Mouse (Mus musculus) kidney, embryonic 14.5 days (tissue): ENCODE data around the gene Vwa8. TPM values are rescaled to one million over a fixed set of nuclear protein-coding genes. Genes with fewer than 3 reads are reported as not detected.
A peak's percentile ranks its signal among the peaks of the same experiment; 100 is the strongest.

Experiments used
- ATAC-seq: fragments of 200-750 bp; cut with Nextera tagmentation; 2 replicates; pipeline ENCODE4 v1.8.0; 2017; ENCODE audit warnings: moderate number of reproducible peaks, mild to moderate bottlenecking, moderate TSS enrichment, moderate library complexity; ENCODE audit not compliant: low FRiP score, low TSS enrichment
- H3K27ac ChIP-seq: fragments of 300-500 bp; sonication (generic); 2 replicates; pipeline ENCODE4 v1.5.1; 2014; ENCODE audit warnings: low read depth, mild to moderate bottlenecking, low read length, moderate library complexity, mixed read lengths
- H3K27me3 ChIP-seq: fragments of 300-500 bp; sonication (generic); 2 replicates; pipeline ENCODE4 v1.6.1; 2014; ENCODE audit warnings: mild to moderate bottlenecking, low read length; ENCODE audit not compliant: control insufficient read depth, insufficient read depth
- H3K36me3 ChIP-seq: fragments of 300-500 bp; sonication (generic); 2 replicates; pipeline ENCODE4 v1.6.1; 2014; ENCODE audit warnings: low read length, mixed read lengths; ENCODE audit not compliant: control insufficient read depth, insufficient read depth
- H3K4me1 ChIP-seq: fragments of 300-500 bp; sonication (generic); 2 replicates; pipeline ENCODE4 v1.6.1; 2014; ENCODE audit warnings: low read length, mixed read lengths; ENCODE audit not compliant: control insufficient read depth, insufficient read depth
- H3K4me2 ChIP-seq: fragments of 300-500 bp; sonication (generic); replicated peaks from 2 replicates; pipeline ENCODE4 v1.6.1; 2014; ENCODE audit warnings: low read depth, mild to moderate bottlenecking, low read length
- H3K4me3 ChIP-seq: fragments of 300-500 bp; sonication (generic); 2 replicates; pipeline ENCODE4 v1.5.1; 2014; ENCODE audit warnings: mild to moderate bottlenecking, low read length
- H3K9ac ChIP-seq: fragments of 300-500 bp; sonication (generic); 2 replicates; pipeline ENCODE4 v1.6.1; 2014; ENCODE audit warnings: low read depth, mild to moderate bottlenecking, low read length, moderate library complexity
- H3K9me3 ChIP-seq: fragments of 300-500 bp; sonication (generic); 2 replicates; pipeline ENCODE4 v1.6.1; 2016; ENCODE audit warnings: low read length; ENCODE audit not compliant: control insufficient read depth
- WGBS: fragments of 180-500 bp; shearing (Covaris S2); extraction: QIAGEN DNeasy Blood & Tissue Kit; methylation state at CpG from one replicate; pipeline ENCODE4 v1.1.7; 2014; 5-methylcytosine and 5-hydroxymethylcytosine counted together
- polyA plus RNA-seq: library from polyadenylated mRNA; unstranded; fragments of >200 nt; fragmentation: Nextera tagmentation; extraction: Ambion mirVana; gene quantifications from 2 replicates; pipeline ENCODE4 v1.2.1, GENCODE M21; 2014

Gene Vwa8
- polyA plus RNA-seq, 1 experiment from 2014 or later = 15.5 TPM

DNA sequence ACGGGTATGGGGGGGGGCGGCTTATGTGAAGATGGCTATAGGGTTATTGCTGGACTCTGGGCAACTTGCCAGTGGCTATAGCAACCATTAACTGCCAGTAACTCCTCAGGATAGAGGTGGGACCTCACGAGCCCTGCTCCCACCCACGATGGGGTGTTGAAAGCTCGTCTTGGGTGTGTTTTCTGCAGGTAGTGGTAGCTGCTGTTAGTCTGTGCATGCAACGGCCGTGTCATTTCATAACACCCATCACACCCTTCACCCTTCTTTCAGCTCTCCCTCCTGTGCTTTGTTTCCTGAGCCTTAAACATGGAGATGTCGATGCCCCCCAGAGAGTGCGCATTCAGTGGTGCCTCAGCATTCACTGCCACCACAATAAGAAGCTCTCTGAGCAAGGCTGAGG is 329.4 kb downstream of the Vwa8 start:
- Histone ChIP-seq H3K9ac (no peak overlapping the region), H3K4me2 (no peak overlapping the region), H3K27me3 (no peaks in the 10 kb centered on the region), H3K27ac (no peak overlapping the region), H3K4me1 (no peaks in the 10 kb centered on the region; the same call in 1 of the 2 replicates), H3K4me3 (no peak overlapping the region), H3K9me3 (no peaks in the 10 kb centered on the region), H3K36me3 (no peaks in the 10 kb centered on the region)
- WGBS = 81% methylated on average over 9 of the region's 9 CpGs
- ATAC-seq = no peak

DNA sequence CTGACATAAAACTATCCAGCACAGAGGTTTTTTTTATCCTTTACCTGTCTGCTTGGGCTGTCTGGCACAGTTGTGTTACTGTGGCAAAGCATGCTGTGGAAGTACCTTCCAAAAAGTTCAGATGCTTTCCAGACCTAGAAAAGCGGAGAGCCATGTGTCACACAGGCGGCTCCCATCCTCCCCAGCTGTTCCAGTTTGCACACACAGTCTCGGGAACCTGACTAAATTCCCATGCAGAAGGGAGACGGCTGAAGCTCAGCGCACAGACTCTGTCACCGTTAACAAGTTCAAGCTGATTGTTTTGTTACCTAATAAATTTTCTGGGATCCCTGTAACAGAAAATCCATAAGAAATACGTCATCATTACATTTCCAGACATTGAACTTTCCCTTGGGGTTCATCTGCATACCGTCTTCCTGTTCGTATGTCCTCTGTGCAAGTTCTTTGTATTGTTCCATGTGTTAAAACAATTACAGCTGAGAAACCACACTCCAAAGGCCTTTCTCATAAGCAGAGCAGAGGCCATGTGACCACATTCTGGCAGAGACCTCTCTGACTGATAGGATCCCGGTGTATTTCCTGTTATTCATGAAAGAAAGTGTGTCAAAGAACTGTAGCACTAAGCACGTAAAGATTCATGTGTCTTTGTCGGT is 331.4 kb downstream of the Vwa8 start:
- Histone ChIP-seq H3K9ac (no peak overlapping the region), H3K4me2 (no peak overlapping the region), H3K36me3 (no peaks in the 10 kb centered on the region), H3K4me1 (no peaks in the 10 kb centered on the region; the same call in 1 of the 2 replicates), H3K27ac (peak overlapping the region; percentile 37; the same call in 1 of the 2 replicates), H3K4me3 (no peak overlapping the region), H3K27me3 (no peaks in the 10 kb centered on the region), H3K9me3 (no peaks in the 10 kb centered on the region)
- WGBS = 35% methylated on average over 12 of the region's 12 CpGs
- ATAC-seq = no peak

DNA sequence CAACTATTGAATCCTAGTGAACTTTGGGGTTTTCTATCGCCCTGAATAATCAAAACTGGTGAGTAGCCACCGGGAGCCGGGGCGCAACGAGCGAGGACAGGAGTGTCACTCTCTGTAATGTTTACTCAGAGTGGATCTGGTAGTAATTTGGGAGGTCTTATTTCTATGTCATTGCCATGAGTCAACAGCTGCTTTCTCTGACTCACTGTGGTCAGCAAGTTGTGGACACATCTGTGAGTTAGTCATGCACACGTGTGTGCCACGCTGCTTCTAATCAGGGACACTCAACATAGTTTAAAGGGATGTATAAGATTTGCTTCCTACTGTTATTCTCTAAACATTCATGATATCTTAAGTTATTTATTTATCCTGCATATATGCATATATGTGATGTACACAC is 332.9 kb downstream of the Vwa8 start:
- Histone ChIP-seq H3K4me2 (no peak overlapping the region), H3K4me1 (no peaks in the 10 kb centered on the region; the same call in 1 of the 2 replicates), H3K27ac (no peak overlapping the region), H3K4me3 (no peak overlapping the region), H3K9me3 (0 out of 2 replicates have a peak, but pooled peaks cover 2% of the 10 kb centered on the region), H3K36me3 (no peaks in the 10 kb centered on the region), H3K27me3 (no peaks in the 10 kb centered on the region), H3K9ac (no peak overlapping the region)
- ATAC-seq = no peak
- WGBS = 92% methylated on average over 8 of the region's 8 CpGs

DNA sequence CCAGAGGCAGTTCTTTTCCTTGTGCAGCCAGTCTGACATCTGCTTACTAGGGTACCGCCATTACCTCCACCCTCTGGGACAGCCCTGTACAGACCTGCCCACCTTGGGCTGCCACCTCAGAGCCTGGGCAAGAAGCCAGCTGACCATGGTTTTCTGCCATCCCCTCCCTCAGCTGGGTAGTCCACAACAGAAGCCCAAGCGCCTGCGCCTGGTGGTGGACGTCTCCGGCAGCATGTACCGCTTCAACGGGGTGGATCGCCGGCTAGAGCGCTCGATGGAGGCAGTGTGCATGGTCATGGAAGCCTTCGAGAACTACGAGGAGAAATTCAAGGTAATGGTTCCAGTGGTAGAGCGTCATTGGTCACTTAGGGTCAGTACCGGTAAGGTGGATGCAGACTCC is 333.9 kb downstream of the Vwa8 start:
- H3K27ac ChIP-seq = no peak overlapping the region
- H3K9ac ChIP-seq = no peak overlapping the region
- 97% methylated on average over 15 of the region's 15 CpGs for WGBS
- no peaks in the 10 kb centered on the region for H3K36me3 ChIP-seq
- H3K9me3 ChIP-seq = 0 out of 2 replicates have a peak, but pooled peaks cover 2% of the 10 kb centered on the region
- no peak overlapping the region for H3K4me2 ChIP-seq
- no peak overlapping the region for H3K4me3 ChIP-seq
- H3K27me3 ChIP-seq = no peaks in the 10 kb centered on the region
- ATAC-seq = no peak
- no peaks in the 10 kb centered on the region; the same call in 1 of the 2 replicates for H3K4me1 ChIP-seq

DNA sequence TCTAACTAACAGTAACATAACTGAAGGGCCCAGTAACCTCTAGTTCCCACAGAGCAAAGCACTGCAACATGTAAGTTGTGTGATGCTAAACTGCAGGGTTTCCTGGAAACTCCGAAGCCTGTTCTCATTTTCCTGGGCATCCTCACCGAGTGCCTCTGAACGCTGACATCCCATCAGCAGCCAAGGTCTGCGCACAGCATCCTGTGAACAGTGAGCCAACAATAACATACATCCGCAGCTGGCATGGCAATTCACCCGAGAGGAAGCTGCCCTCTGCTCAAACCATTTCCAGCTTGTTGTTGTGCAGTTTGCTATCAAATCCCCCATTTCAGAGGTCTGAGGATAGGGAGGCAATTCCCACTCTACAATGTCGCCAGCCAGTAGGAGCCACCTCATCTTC is 334.4 kb downstream of the Vwa8 start:
- WGBS = 80% methylated on average over 7 of the region's 7 CpGs
- Histone ChIP-seq H3K36me3 (no peaks in the 10 kb centered on the region; the same call in 1 of the 2 replicates), H3K9ac (no peak overlapping the region), H3K4me3 (no peak overlapping the region), H3K27me3 (no peaks in the 10 kb centered on the region), H3K4me1 (no peaks in the 10 kb centered on the region; the same call in 1 of the 2 replicates), H3K9me3 (0 out of 2 replicates have a peak, but pooled peaks cover 2% of the 10 kb centered on the region), H3K4me2 (no peak overlapping the region), H3K27ac (no peak overlapping the region)
- no peak for ATAC-seq

DNA sequence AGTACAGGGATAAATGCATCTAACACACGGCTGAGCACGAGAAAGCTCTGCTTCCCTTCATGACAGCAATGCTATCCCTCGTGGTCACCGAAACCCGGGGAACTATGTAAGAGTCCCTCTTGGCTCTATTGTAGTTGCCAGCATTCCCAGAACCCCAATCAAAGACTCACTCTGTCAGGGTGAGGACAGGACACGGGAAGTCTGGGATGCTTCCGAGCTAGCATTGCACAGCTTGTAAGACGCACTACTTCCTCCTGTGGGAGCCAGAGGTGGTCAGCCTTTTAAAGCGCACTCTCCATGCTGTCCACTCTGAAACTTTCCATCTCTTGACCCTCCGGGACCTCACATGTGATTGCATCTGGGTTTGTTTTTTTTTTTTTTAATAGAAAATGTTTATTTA is 335.2 kb downstream of the Vwa8 start:
- Histone ChIP-seq H3K4me2 (no peak overlapping the region), H3K9ac (no peak overlapping the region), H3K9me3 (0 out of 2 replicates have a peak, but pooled peaks cover 2% of the 10 kb centered on the region), H3K36me3 (no peaks in the 10 kb centered on the region; the same call in 1 of the 2 replicates), H3K27ac (no peak overlapping the region), H3K27me3 (no peaks in the 10 kb centered on the region), H3K4me3 (no peak overlapping the region), H3K4me1 (no peaks in the 10 kb centered on the region; the same call in 1 of the 2 replicates)
- ATAC-seq = no peak
- WGBS = 84% methylated on average over 10 of the region's 10 CpGs

DNA sequence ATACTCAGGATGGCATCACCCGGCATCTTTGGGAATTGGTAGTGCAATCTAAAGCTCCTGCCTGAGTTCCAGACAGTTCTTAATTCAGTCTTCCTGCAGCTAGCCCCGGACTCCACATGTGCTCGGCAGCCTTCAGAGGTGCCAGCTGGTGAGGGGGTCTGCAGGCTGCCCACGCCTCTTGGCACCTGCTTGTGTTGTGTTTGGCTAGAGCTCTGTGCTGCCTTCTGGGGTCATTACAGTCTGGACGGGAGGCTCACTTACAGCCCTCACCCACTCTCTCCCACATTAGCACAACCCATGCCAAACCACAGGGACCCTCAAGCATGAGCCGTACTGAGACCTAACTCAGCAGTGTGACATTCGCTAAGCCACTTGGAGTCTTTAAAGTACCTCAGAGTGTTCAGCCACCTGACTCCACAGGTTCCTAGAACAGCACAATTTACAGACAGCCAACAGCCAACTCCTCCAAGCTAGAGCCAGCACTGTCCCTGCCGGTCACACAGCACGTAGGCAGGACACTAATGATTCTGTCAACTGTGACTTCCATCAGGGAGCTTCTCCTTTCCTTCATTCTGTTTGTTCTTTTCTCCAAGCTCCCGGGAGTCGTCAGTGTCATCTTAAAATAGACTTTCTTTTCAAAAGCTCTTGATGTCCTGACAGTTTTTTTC is 336.3 kb downstream of the Vwa8 start:
- Histone ChIP-seq H3K4me2 (no peak overlapping the region), H3K9me3 (0 out of 2 replicates have a peak, but pooled peaks cover 2% of the 10 kb centered on the region), H3K4me1 (no peaks in the 10 kb centered on the region; the same call in 1 of the 2 replicates), H3K27me3 (no peaks in the 10 kb centered on the region), H3K9ac (no peak overlapping the region), H3K36me3 (no peaks in the 10 kb centered on the region; the same call in 1 of the 2 replicates), H3K4me3 (no peak overlapping the region), H3K27ac (no peak overlapping the region)
- 83% methylated on average over 11 of the region's 11 CpGs for WGBS
- ATAC-seq = no peak

DNA sequence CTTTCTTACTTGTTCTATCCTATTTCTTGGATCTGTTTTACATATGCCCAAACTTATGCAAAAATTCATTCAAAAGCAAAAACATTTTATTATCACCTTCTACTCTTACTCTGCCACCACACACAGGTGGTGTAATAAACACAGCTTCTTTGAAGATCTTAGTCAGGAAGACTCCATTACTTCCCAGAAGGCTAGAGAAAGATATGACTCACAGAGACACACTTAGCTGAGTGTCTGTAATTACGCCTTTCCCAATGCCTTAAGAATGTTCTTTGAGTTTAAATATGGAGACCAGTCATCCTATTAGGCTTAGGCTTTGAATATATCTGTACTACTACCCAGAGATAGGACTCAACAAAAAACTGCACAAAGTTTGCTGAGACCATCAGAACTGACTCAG is 338.1 kb downstream of the Vwa8 start:
- Histone ChIP-seq H3K4me2 (no peak overlapping the region), H3K4me1 (no peaks in the 10 kb centered on the region), H3K27ac (no peak overlapping the region), H3K9ac (no peak overlapping the region), H3K36me3 (no peaks in the 10 kb centered on the region; the same call in 1 of the 2 replicates), H3K4me3 (no peak overlapping the region), H3K27me3 (no peaks in the 10 kb centered on the region), H3K9me3 (0 out of 2 replicates have a peak, but pooled peaks cover 2% of the 10 kb centered on the region)
- 95% methylated on average over 1 of the region's 1 CpGs for WGBS
- ATAC-seq = no peak

DNA sequence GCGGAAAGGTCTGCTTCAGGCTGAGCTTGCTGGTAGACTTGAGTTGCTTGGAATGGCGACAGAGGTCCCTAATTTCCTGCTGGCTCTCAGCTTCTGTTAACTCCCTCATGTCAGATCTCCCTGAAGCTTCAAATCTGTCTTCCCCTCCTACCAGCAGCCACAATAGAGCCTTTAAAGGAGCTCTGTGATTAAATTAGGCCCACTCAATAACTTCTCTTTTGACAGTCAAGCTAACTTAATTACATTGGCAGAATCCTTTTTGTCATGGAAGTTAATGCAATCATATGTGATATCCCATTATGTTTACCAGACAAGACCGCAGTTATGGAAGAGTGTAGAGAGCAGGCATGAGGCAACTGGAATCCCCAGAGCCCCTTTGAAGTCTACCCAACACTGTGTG is 347.9 kb downstream of the Vwa8 start:
- H3K4me1 ChIP-seq = no peaks in the 10 kb centered on the region
- H3K4me2 ChIP-seq = no peak overlapping the region
- H3K4me3 ChIP-seq = no peak overlapping the region
- no peaks in the 10 kb centered on the region for H3K9me3 ChIP-seq
- no peaks in the 10 kb centered on the region for H3K36me3 ChIP-seq
- no peak overlapping the region for H3K27ac ChIP-seq
- no peak for ATAC-seq
- H3K27me3 ChIP-seq = no peaks in the 10 kb centered on the region
- no peak overlapping the region for H3K9ac ChIP-seq
- WGBS = 68% methylated on average over 3 of the region's 3 CpGs
